Mouse (Mus musculus): ENCODE results near the gene Cherp. TPM values are rescaled to one million over a fixed set of nuclear protein-coding genes. Genes with fewer than 3 reads are reported as not detected.

Gene Cherp
- polyA plus RNA-seq, 1 experiment from 2014 or later = 53.6 TPM

- Histone ChIP-seq H3K36me3 (no peaks in the 10 kb centered on the region), H3K9ac (no peak overlapping the region), H3K27me3 (no peaks in the 10 kb centered on the region), H3K4me2 (no peak overlapping the region), H3K27ac (replicated peaks) (no peak overlapping the region), H3K4me3 (no peak overlapping the region), H3K4me1 (replicated peaks) (no peaks in the 10 kb centered on the region), H3K9me3 (no peaks in the 10 kb centered on the region)
- 48% methylated on average over 2 of the region's 2 CpGs for WGBS
- ATAC-seq (ENCODE audit: low read depth) = no peak
Measured at GRCm38 (mm10) chr8:72434952-72435351, 40.1 kb downstream of the Cherp start.

GRCm38 (mm10) chr8:72429676-72430075 lies 45.4 kb downstream of the Cherp start:
- no peaks in the 10 kb centered on the region for H3K4me1 ChIP-seq (replicated peaks)
- H3K27ac ChIP-seq (replicated peaks) = no peak overlapping the region
- no peak overlapping the region for H3K9ac ChIP-seq
- 50% methylated on average over 13 of the region's 13 CpGs for WGBS
- no peak overlapping the region for H3K4me3 ChIP-seq
- no peak for ATAC-seq (ENCODE audit: low read depth)
- no peak overlapping the region for H3K4me2 ChIP-seq
- H3K27me3 ChIP-seq = no peaks in the 10 kb centered on the region
- no peaks in the 10 kb centered on the region for H3K9me3 ChIP-seq
- H3K36me3 ChIP-seq = no peaks in the 10 kb centered on the region

- no peak for ATAC-seq (ENCODE audit: low read depth)
- H3K9ac ChIP-seq = no peak overlapping the region
- no peak overlapping the region for H3K4me3 ChIP-seq
- 79% methylated on average over 1 of the region's 1 CpGs for WGBS
- H3K27ac ChIP-seq (replicated peaks) = no peak overlapping the region
- H3K36me3 ChIP-seq = peaks cover 5% of the 10 kb centered on the region; the same call in 1 of the 2 replicates
- H3K4me2 ChIP-seq = no peak overlapping the region
- H3K27me3 ChIP-seq = no peaks in the 10 kb centered on the region
- no peaks in the 10 kb centered on the region for H3K9me3 ChIP-seq
- peaks cover 32% of the 10 kb centered on the region for H3K4me1 ChIP-seq (replicated peaks)
Measured at GRCm38 (mm10) chr8:72422926-72423325, 52.1 kb downstream of the Cherp start.

GRCm38 (mm10) chr8:72421362-72422335 lies 53.4 kb downstream of the Cherp start, which contains the start of gene Eps15l1:
Gene Eps15l1 (minus strand): TSS chr8:72421460.
- under 1% methylated on average over 48 of the region's 48 CpGs for WGBS

GRCm38 (mm10) chr8:72420571-72421361 lies 54.3 kb downstream of the Cherp start:
- peak overlapping the region; percentile 88 for H3K4me3 ChIP-seq
- peaks cover 5% of the 10 kb centered on the region; the same call in 1 of the 2 replicates for H3K36me3 ChIP-seq
- peak overlapping the region; percentile 93 for H3K9ac ChIP-seq
- peak; percentile 77 for ATAC-seq (ENCODE audit: low read depth)
- H3K27me3 ChIP-seq = no peaks in the 10 kb centered on the region
- H3K27ac ChIP-seq (replicated peaks) = peak overlapping the region; percentile 89
- no peaks in the 10 kb centered on the region for H3K9me3 ChIP-seq
- WGBS = 1% methylated on average over 71 of the region's 73 CpGs
- H3K4me1 ChIP-seq (replicated peaks) = peaks cover 54% of the 10 kb centered on the region
- peak overlapping the region; percentile 87 for H3K4me2 ChIP-seq

More at GRCm38 (mm10) chr8:72421362-72422335, 53.4 kb downstream of the Cherp start, which contains the start of gene Eps15l1:
- peaks cover 45% of the 10 kb centered on the region for H3K4me1 ChIP-seq (replicated peaks)
- ATAC-seq (ENCODE audit: low read depth) = peak; percentile 99
- peak within 1 kb of the TSS; percentile 89 for H3K27ac ChIP-seq (replicated peaks)
- no peaks in the 10 kb centered on the region for H3K9me3 ChIP-seq
- H3K4me2 ChIP-seq = peak within 1 kb of the TSS; percentile 87
- H3K4me3 ChIP-seq = peak within 1 kb of the TSS; percentile 88
- peaks cover 5% of the 10 kb centered on the region; the same call in 1 of the 2 replicates for H3K36me3 ChIP-seq
- no peaks in the 10 kb centered on the region for H3K27me3 ChIP-seq
- peak within 1 kb of the TSS; percentile 93 for H3K9ac ChIP-seq

- no peak overlapping the region for H3K4me3 ChIP-seq
- no peak overlapping the region for H3K27ac ChIP-seq (replicated peaks)
- H3K4me2 ChIP-seq = no peak overlapping the region
- ATAC-seq (ENCODE audit: low read depth) = no peak
- peaks cover 10% of the 10 kb centered on the region for H3K36me3 ChIP-seq
- H3K4me1 ChIP-seq (replicated peaks) = peaks cover 77% of the 10 kb centered on the region
- WGBS = 96% methylated on average over 4 of the region's 4 CpGs
- H3K9ac ChIP-seq = no peak overlapping the region
- H3K9me3 ChIP-seq = no peaks in the 10 kb centered on the region
- no peaks in the 10 kb centered on the region for H3K27me3 ChIP-seq
Measured at GRCm38 (mm10) chr8:72418073-72418472, 57.0 kb downstream of the Cherp start.

GRCm38 (mm10) chr8:72415252-72415651 lies 59.8 kb downstream of the Cherp start:
- H3K4me1 ChIP-seq (replicated peaks) = peaks cover 86% of the 10 kb centered on the region
- no peak overlapping the region for H3K27ac ChIP-seq (replicated peaks)
- H3K27me3 ChIP-seq = no peaks in the 10 kb centered on the region
- WGBS = 74% methylated on average over 2 of the region's 2 CpGs
- no peak overlapping the region for H3K4me3 ChIP-seq
- ATAC-seq (ENCODE audit: low read depth) = no peak
- H3K36me3 ChIP-seq = peaks cover 15% of the 10 kb centered on the region
- H3K9ac ChIP-seq = no peak overlapping the region
- H3K4me2 ChIP-seq = no peak overlapping the region
- no peaks in the 10 kb centered on the region for H3K9me3 ChIP-seq

GRCm38 (mm10) chr8:72413839-72414238 lies 61.2 kb downstream of the Cherp start:
- H3K36me3 ChIP-seq = peaks cover 15% of the 10 kb centered on the region
- no peak overlapping the region for H3K9ac ChIP-seq
- H3K4me1 ChIP-seq (replicated peaks) = peaks cover 85% of the 10 kb centered on the region
- no peaks in the 10 kb centered on the region for H3K9me3 ChIP-seq
- H3K4me3 ChIP-seq = no peak overlapping the region
- WGBS = 89% methylated on average over 7 of the region's 7 CpGs
- no peak overlapping the region for H3K27ac ChIP-seq (replicated peaks)
- ATAC-seq (ENCODE audit: low read depth) = no peak
- H3K4me2 ChIP-seq = no peak overlapping the region
- H3K27me3 ChIP-seq = no peaks in the 10 kb centered on the region

Small RNA genes lying within 50 kb of the gene (microRNA-seq; reads per million reads assigned to microRNA genes)
- gene Mir7068 = 0.74 reads per million

Other genes starting within 250 kb of the Cherp start
- 227 and 228 TPM in 2 replicates for gene Ap1m1, start 235.2 kb downstream of the Cherp start, polyA plus RNA-seq (2015; fragmentation: Nextera tagmentation; extraction: Ambion mirVana)
- gene Gm10282, start 170.0 kb downstream of the Cherp start, polyA plus RNA-seq (2015; fragmentation: Nextera tagmentation; extraction: Ambion mirVana) = 14.3 and 19.6 TPM in 2 replicates
- 6.6 and 8.3 TPM in 2 replicates for gene Klf2, start 156.2 kb downstream of the Cherp start, polyA plus RNA-seq (2015; fragmentation: Nextera tagmentation; extraction: Ambion mirVana)
- gene Eps15l1, start 53.8 kb downstream of the Cherp start, polyA plus RNA-seq (2015; fragmentation: Nextera tagmentation; extraction: Ambion mirVana) = 57.5 and 58.4 TPM in 2 replicates
- gene Calr3, start 31.4 kb downstream of the Cherp start, polyA plus RNA-seq (2015; fragmentation: Nextera tagmentation; extraction: Ambion mirVana) = 0.63 and 1.3 TPM in 2 replicates
- 16.4 and 17.2 TPM in 2 replicates for gene 1700030K09Rik, start 31.3 kb downstream of the Cherp start, polyA plus RNA-seq (2015; fragmentation: Nextera tagmentation; extraction: Ambion mirVana)
- 14.2 and 14.3 TPM in 2 replicates for gene Slc35e1, start 17.4 kb upstream of the Cherp start, polyA plus RNA-seq (2015; fragmentation: Nextera tagmentation; extraction: Ambion mirVana)
- gene Med26, start 73.0 kb upstream of the Cherp start, polyA plus RNA-seq (2015; fragmentation: Nextera tagmentation; extraction: Ambion mirVana) = 13.1 and 14.3 TPM in 2 replicates
- 137 and 140 TPM in 2 replicates for gene Smim7, start 95.9 kb upstream of the Cherp start, polyA plus RNA-seq (2015; fragmentation: Nextera tagmentation; extraction: Ambion mirVana)
- 23.9 and 24.6 TPM in 2 replicates for gene Tmem38a, start 96.8 kb upstream of the Cherp start, polyA plus RNA-seq (2015; fragmentation: Nextera tagmentation; extraction: Ambion mirVana)
- gene Nwd1, start 171.5 kb upstream of the Cherp start, polyA plus RNA-seq (2015; fragmentation: Nextera tagmentation; extraction: Ambion mirVana) = 1.1 and 1.2 TPM in 2 replicates
- 163 and 167 TPM in 2 replicates for gene Sin3b, start 248.1 kb upstream of the Cherp start, polyA plus RNA-seq (2015; fragmentation: Nextera tagmentation; extraction: Ambion mirVana)

Data from neural tube, embryonic 13.5 days (tissue).